In genomic region chrX:152618464-152618863, GRCm38 (mm10) we compare ENCODE assay signal across 10 mouse cellular contexts. TPM values are rescaled to one million over a fixed set of nuclear protein-coding genes. Genes with fewer than 3 reads are reported as not detected.
DNase-seq lines count a peak whose midpoint lies in the region; ATAC-seq lines count a peak whose summit lies in the region.
"Had no signal": no experiment of that assay in that cellular context is flagged by ENCODE, and none has a peak within 500 bp of the region (broad histone marks: within the 10 kb centered on the region; RNA-seq: fewer than 3 reads in every experiment).

No protein-coding gene starts in this region.

- DNase-seq in frontal cortex, postnatal 10 days (ENCODE audit: low spot score in 2 of 2), result no peak
- DNase-seq in ovary, postnatal 14 days (ENCODE audit: low spot score), result peak; percentile 7
- no peak for DNase-seq in ovary, adult 18-20 months (ENCODE audit: low spot score)
- DNase-seq in right cerebral cortex, postnatal 25 days, result peak; percentile 19
- DNase-seq in thymus, postnatal 0 days (ENCODE audit: low spot score), result no peak

- no peak overlapping the region for H3K4me3 ChIP-seq in forebrain, embryonic 15.5 days
- no peak overlapping the region for H3K4me3 ChIP-seq in limb, embryonic 13.5 days

- no peaks in the 10 kb centered on the region for H3K9me3 ChIP-seq in forebrain, embryonic 15.5 days
- H3K9me3 ChIP-seq in limb, embryonic 13.5 days, result no peaks in the 10 kb centered on the region

- 79% methylated on average over 1 of the region's 1 CpGs for WGBS in forebrain, embryonic 15.5 days
- 60% methylated on average over 1 of the region's 1 CpGs for WGBS in limb, embryonic 13.5 days

- H3K9ac ChIP-seq in forebrain, embryonic 15.5 days (replicated peaks), result no peak overlapping the region
- no peak overlapping the region for H3K9ac ChIP-seq in limb, embryonic 13.5 days

- peak; percentile 88 for ATAC-seq in frontal cortex, adult (ENCODE audit: low TSS enrichment)
- ATAC-seq in forebrain, embryonic 15.5 days (replicated peaks), result peak; percentile 55; the same call in 1 of the 2 replicates
- peak; percentile 32 for ATAC-seq in limb, embryonic 13.5 days (ENCODE audit: low FRiP score, low read depth)

- H3K27ac ChIP-seq in forebrain, embryonic 15.5 days (replicated peaks), result no peak overlapping the region
- no peak overlapping the region for H3K27ac ChIP-seq in limb, embryonic 13.5 days
- H3K27ac ChIP-seq: macrophage had no signal

- H3K36me3 ChIP-seq in forebrain, embryonic 15.5 days, result no peaks in the 10 kb centered on the region
- H3K36me3 ChIP-seq in limb, embryonic 13.5 days, result no peaks in the 10 kb centered on the region

- no peak overlapping the region for H3K4me2 ChIP-seq in forebrain, embryonic 15.5 days (replicated peaks)
- no peak overlapping the region for H3K4me2 ChIP-seq in limb, embryonic 13.5 days (replicated peaks)

- no peaks in the 10 kb centered on the region for H3K27me3 ChIP-seq in forebrain, embryonic 15.5 days
- peaks cover 12% of the 10 kb centered on the region; the same call in 1 of the 2 replicates for H3K27me3 ChIP-seq in limb, embryonic 13.5 days

- H3K4me1 ChIP-seq in forebrain, embryonic 15.5 days, result no peaks in the 10 kb centered on the region
- no peaks in the 10 kb centered on the region for H3K4me1 ChIP-seq in limb, embryonic 13.5 days

RNA-seq across cellular contexts. Expression of gene Cldn34a, which starts 55.3 kb away (rescaled TPM):
- polyA plus RNA-seq in forebrain, embryonic 15.5 days (2015; fragmentation: Nextera tagmentation; extraction: Ambion mirVana), result not detected in 2 replicates
- not detected in 2 replicates for polyA plus RNA-seq in limb, embryonic 13.5 days (2015; fragmentation: Nextera tagmentation; extraction: Ambion mirVana)
- not detected in 2 replicates for polyA plus RNA-seq in thymus, postnatal 0 days (2015; fragmentation: Nextera tagmentation; extraction: Ambion mirVana)
- polyA plus RNA-seq: gonadal fat pad, adult 2 months; macrophage had no signal

Comparison
In these comparisons a context has a peak if more than half of its experiments do, and no peak if none do; other contexts are left out.
1. DNase-seq: peak in ovary, postnatal 14 days (single experiment) and right cerebral cortex, postnatal 25 days (single experiment); none in frontal cortex, postnatal 10 days (0 of 2), ovary, adult 18-20 months (single experiment) and thymus, postnatal 0 days (single experiment).
2. ATAC-seq: peak in every context shown above with its lines; median percentile 88 in frontal cortex, adult; 55 in forebrain, embryonic 15.5 days; 32 in limb, embryonic 13.5 days.